ENCODE assay signal across 9 mouse cellular contexts in genomic region chr16:42169447-42170140, GRCm38 (mm10).
A peak's percentile ranks its signal among the peaks of the same experiment; 100 is the strongest.
DNase-seq lines count a peak whose midpoint lies in the region; ATAC-seq and TF ChIP-seq lines count a peak whose summit lies in the region.
"Had no signal": no experiment of that assay in that cellular context is flagged by ENCODE, and none has a peak within 500 bp of the region (broad histone marks: within the 10 kb centered on the region; RNA-seq: fewer than 3 reads in every experiment).

No protein-coding gene starts in this region.

- no peaks in the 10 kb centered on the region for H3K79me3 ChIP-seq in C2C12 (ENCODE audit: low read depth)

- ATAC-seq in activated CD4-positive, CD25-positive, alpha-beta regulatory T cell, adult 4 months = peak; percentile 73
- ATAC-seq in kidney, embryonic 16.5 days (ENCODE audit: low FRiP score, low TSS enrichment) = peak; percentile 59; the same call in 1 of the 2 replicates

- no peak overlapping the region for H3K4me3 ChIP-seq in C2C12 (ENCODE audit: insufficient read depth, poor library complexity, severe bottlenecking)
- H3K4me3 ChIP-seq in kidney, embryonic 16.5 days (ENCODE audit: low read length) = no peak overlapping the region
- H3K4me3 ChIP-seq in liver, adult 2 months (ENCODE audit: insufficient read depth, low read depth, low read length) = no peak overlapping the region
- H3K4me3 ChIP-seq in olfactory bulb, adult 2 months (ENCODE audit: insufficient read depth, low read depth, low read length) = no peak overlapping the region
- H3K4me3 ChIP-seq: heart, embryonic 13.5 days had no signal

- no peak for TF ChIP-seq POLR2A in liver, adult 2 months (IDR thresholded peaks at IDR 0.05; ENCODE audit: extremely low read depth, insufficient read depth, low read length)
- TF ChIP-seq POLR2A in olfactory bulb, adult 2 months (IDR thresholded peaks at IDR 0.05; ENCODE audit: insufficient read depth, low read depth, low read length) = no peak

- H3K4me1 ChIP-seq in kidney, embryonic 16.5 days (ENCODE audit: insufficient read depth, low read length) = no peaks in the 10 kb centered on the region
- no peaks in the 10 kb centered on the region for H3K4me1 ChIP-seq in liver, adult 2 months (ENCODE audit: control insufficient read depth, insufficient read depth, low read length)
- H3K4me1 ChIP-seq in olfactory bulb, adult 2 months (ENCODE audit: control insufficient read depth, insufficient read depth, low read length) = no peaks in the 10 kb centered on the region
- H3K4me1 ChIP-seq: heart, embryonic 13.5 days had no signal

- no peak overlapping the region for H3K4me2 ChIP-seq in kidney, embryonic 16.5 days (replicated peaks; ENCODE audit: low read depth, low read length)
- H3K4me2 ChIP-seq: heart, embryonic 13.5 days had no signal

- no peaks in the 10 kb centered on the region for H3K9me3 ChIP-seq in kidney, embryonic 16.5 days (ENCODE audit: low read length)
- H3K9me3 ChIP-seq: heart, embryonic 13.5 days had no signal

- 23% methylated on average over 8 of the region's 8 CpGs for WGBS in kidney, embryonic 16.5 days
- 20% methylated on average over 8 of the region's 8 CpGs for WGBS in liver, adult 2 months
- WGBS in olfactory bulb, adult 2 months = 21% methylated on average over 8 of the region's 8 CpGs

- no peaks in the 10 kb centered on the region for H3K27me3 ChIP-seq in C2C12 (ENCODE audit: control insufficient read depth, insufficient read depth, insufficient read length)
- no peaks in the 10 kb centered on the region for H3K27me3 ChIP-seq in kidney, embryonic 16.5 days (ENCODE audit: insufficient read depth, low read length)
- H3K27me3 ChIP-seq in liver, adult 2 months (ENCODE audit: control insufficient read depth, insufficient read depth, low read length) = no peaks in the 10 kb centered on the region
- H3K27me3 ChIP-seq: heart, embryonic 13.5 days had no signal

- no peaks in the 10 kb centered on the region for H3K36me3 ChIP-seq in C2C12 (ENCODE audit: control insufficient read depth, insufficient read depth)
- no peaks in the 10 kb centered on the region for H3K36me3 ChIP-seq in kidney, embryonic 16.5 days (ENCODE audit: insufficient read depth, low read length)
- H3K36me3 ChIP-seq in liver, adult 2 months (ENCODE audit: control insufficient read depth, insufficient read depth, low read length) = no peaks in the 10 kb centered on the region
- H3K36me3 ChIP-seq: heart, embryonic 13.5 days had no signal

- H3ac ChIP-seq in C2C12 (ENCODE audit: control insufficient read depth, insufficient read length, low read depth) = no peak overlapping the region

- peak; percentile 81 to 90 for DNase-seq in cerebellum, postnatal 36 days
- peak; percentile 76 for DNase-seq in gastrocnemius, postnatal 10 days
- DNase-seq in liver, adult 2 months (ENCODE audit: extremely low read depth, low read depth, low spot score) = peak; percentile 46
- peak; percentile 37 to 50 for DNase-seq in thymus, adult 18-20 months

- H3K27ac ChIP-seq in kidney, embryonic 16.5 days (ENCODE audit: low read length) = no peak overlapping the region
- no peak overlapping the region for H3K27ac ChIP-seq in liver, adult 2 months (replicated peaks; ENCODE audit: insufficient read depth, low read depth, low read length)
- no peak overlapping the region for H3K27ac ChIP-seq in olfactory bulb, adult 2 months (ENCODE audit: insufficient read depth, low read depth, low read length)
- H3K27ac ChIP-seq: heart, embryonic 13.5 days had no signal

- H3K79me2 ChIP-seq in C2C12 (ENCODE audit: control insufficient read depth, insufficient read depth) = no peaks in the 10 kb centered on the region
- H3K79me2 ChIP-seq in liver, adult 2 months (ENCODE audit: control insufficient read depth, insufficient read depth, low read length) = no peaks in the 10 kb centered on the region

- H3K9ac ChIP-seq in kidney, embryonic 16.5 days (replicated peaks; ENCODE audit: low read length) = no peak overlapping the region
- no peak overlapping the region for H3K9ac ChIP-seq in liver, adult 2 months (ENCODE audit: low read depth, low read length)
- H3K9ac ChIP-seq: heart, embryonic 13.5 days had no signal

- peak; percentile 77 for TF ChIP-seq CTCF in C2C12 (IDR thresholded peaks at IDR 0.05; ENCODE audit: control insufficient read depth, insufficient read depth, insufficient read length)
- peak; percentile 82 for TF ChIP-seq CTCF in liver, adult 2 months (IDR thresholded peaks at IDR 0.05; ENCODE audit: low read depth, low read length)
- TF ChIP-seq CTCF in olfactory bulb, adult 2 months (IDR thresholded peaks at IDR 0.05; ENCODE audit: insufficient read depth, low read depth, low read length) = peak; percentile 59; the same call in 1 of the 2 replicates

TF ChIP-seq in C2C12, 6 proteins besides CTCF, POLR2A, EP300 and RAD21:
- no peak for TF ChIP-seq MYOG (IDR thresholded peaks at IDR 0.05; ENCODE audit: control insufficient read depth, extremely low read depth, insufficient read length)
- TF ChIP-seq MAX (IDR thresholded peaks at IDR 0.05) = no peak
- no peak for TF ChIP-seq CEBPB (IDR thresholded peaks at IDR 0.05; ENCODE audit: low read depth)
- no peak for TF ChIP-seq USF1 (IDR thresholded peaks at IDR 0.05; ENCODE audit: low read depth)
- no peak for TF ChIP-seq MYOD1 (IDR thresholded peaks at IDR 0.05; ENCODE audit: control insufficient read depth, insufficient read length, low read depth)
